Mouse (Mus musculus): ENCODE measurements around the gene Pex26. TPM values are rescaled to one million over a fixed set of nuclear protein-coding genes. Genes with fewer than 3 reads are reported as not detected.

Gene Pex26
- polyA plus RNA-seq (2015; fragmentation: Nextera tagmentation; extraction: Ambion mirVana), result 15.1 and 16.0 TPM in 2 replicates

DNA sequence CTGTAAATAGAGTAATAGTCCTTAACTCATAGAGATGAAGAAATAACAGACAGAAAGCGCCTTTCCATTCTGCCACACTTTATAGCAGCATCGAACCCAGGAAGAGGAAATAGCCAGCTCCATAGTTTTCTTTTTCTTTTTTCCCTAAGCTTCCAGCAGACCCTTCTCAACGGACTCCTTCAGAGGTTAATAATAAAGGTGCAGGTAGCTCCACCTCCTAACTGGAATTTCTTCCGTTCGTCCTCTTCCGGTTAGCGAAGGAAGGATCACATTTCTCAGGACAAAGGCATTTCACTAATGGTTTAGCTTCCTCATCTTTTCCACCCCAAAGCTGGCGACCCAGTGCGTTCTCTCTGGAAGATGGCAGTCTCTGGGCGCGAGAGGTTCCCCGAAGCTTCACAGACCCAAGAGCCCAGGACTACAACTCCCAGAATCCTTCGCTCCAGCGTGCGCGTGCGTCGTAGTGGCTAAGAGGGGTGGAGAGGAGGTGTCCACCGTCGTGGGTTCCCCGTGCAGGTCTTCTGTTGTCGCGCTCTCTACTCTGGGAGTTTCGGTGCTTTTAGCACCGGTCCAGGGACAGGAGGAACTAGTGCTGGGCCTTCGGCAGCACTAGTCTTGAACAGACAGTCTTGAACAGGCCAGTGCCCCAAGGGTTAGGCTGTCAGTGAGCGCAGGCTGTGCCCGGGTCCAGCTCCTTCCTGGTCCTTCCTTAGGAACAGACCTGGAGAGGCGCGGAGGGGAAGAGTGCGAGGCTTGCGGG lies at the start of gene Pex26:
Gene Pex26, plus strand, starts transcription at position 254 of the 760 bp plus-strand sequence.
- WGBS, result 1% methylated on average over 32 of the region's 32 CpGs
- Histone ChIP-seq H3K27me3 (no peaks in the 10 kb centered on the region), H3K4me1 (replicated peaks) (peaks cover 27% of the 10 kb centered on the region), H3K36me3 (peaks cover 18% of the 10 kb centered on the region; the same call in 1 of the 2 replicates), H3K4me2 (peak within 1 kb of the TSS; percentile 91), H3K9ac (peak within 1 kb of the TSS; percentile 76), H3K27ac (replicated peaks) (peak within 1 kb of the TSS; percentile 93), H3K9me3 (no peaks in the 10 kb centered on the region), H3K4me3 (peak within 1 kb of the TSS; percentile 59)
- peak; percentile 93 for ATAC-seq (ENCODE audit: low FRiP score, low read depth)

DNA sequence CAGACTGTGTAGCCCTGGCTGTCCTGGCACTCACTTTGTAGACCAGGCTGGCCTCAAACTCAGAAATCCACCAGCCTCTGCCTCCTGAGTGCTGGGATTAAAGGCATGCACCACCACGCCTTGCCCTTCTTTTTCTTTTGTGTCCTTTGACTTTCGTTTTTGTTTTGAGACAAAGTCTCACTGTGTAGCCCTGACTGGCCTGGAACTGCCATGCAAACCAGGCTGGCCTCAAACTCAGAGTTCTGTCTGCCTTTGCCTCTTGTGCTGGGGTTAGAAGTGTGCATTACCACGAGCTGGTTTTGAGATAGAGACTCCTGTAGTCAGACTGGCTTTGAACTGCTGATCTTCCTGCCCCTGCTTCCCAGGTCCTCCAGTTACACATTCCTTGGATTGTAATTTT lies 49.2 kb upstream of the Pex26 start:
- Histone ChIP-seq H3K4me1 (replicated peaks) (peaks cover 12% of the 10 kb centered on the region), H3K27ac (replicated peaks) (no peak overlapping the region), H3K9me3 (no peaks in the 10 kb centered on the region), H3K4me2 (no peak overlapping the region), H3K27me3 (no peaks in the 10 kb centered on the region), H3K36me3 (no peaks in the 10 kb centered on the region), H3K4me3 (no peak overlapping the region), H3K9ac (no peak overlapping the region)
- 20% methylated on average over 3 of the region's 3 CpGs for WGBS
- ATAC-seq (ENCODE audit: low FRiP score, low read depth), result no peak

DNA sequence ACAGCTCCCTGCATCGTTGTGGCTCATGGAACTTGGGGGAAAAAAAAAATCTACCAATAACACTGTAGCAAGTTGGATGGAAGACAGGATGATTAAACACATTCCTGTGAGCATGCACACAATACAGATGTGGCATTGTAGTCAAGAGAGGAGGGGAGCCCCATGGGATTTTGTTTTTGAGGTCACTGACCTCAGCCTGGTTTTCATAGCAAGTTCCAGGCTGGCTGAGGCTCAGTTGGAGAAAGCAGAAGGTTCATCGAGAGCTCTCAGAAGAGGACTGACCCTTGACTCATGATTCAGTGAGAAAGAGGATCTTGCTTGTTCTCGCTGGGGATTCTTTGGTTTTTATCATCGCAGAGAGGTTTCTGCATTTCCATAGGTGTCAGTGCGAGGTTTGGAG lies 48.6 kb upstream of the Pex26 start:
- Histone ChIP-seq H3K27me3 (no peaks in the 10 kb centered on the region), H3K4me1 (replicated peaks) (peaks cover 10% of the 10 kb centered on the region), H3K27ac (replicated peaks) (no peak overlapping the region), H3K4me3 (no peak overlapping the region), H3K4me2 (no peak overlapping the region), H3K36me3 (no peaks in the 10 kb centered on the region), H3K9me3 (no peaks in the 10 kb centered on the region), H3K9ac (no peak overlapping the region)
- WGBS, result 42% methylated on average over 5 of the region's 5 CpGs
- no peak for ATAC-seq (ENCODE audit: low FRiP score, low read depth)

DNA sequence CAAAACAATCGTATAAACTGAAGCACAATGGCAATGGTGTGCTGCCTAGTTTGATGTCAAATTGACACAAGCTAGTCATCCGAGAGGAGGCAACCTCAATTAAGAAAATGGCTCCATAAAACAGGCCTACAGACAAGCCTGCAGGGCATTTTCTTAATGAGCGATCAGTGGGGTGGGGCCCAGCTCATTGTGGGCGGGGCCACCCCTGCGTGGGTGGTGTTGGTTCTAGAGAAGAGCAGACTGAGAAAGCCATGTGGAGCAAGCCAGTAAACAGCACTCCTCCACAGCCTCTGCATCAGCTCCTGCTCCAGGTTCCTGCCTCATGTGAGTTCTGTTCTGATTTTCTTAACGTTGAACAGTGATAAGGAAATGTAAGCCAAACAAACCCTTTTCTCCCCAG lies 46.2 kb upstream of the Pex26 start:
- no peaks in the 10 kb centered on the region for H3K9me3 ChIP-seq
- no peak overlapping the region for H3K9ac ChIP-seq
- H3K4me3 ChIP-seq, result no peak overlapping the region
- H3K4me2 ChIP-seq, result no peak overlapping the region
- H3K27ac ChIP-seq (replicated peaks), result no peak overlapping the region
- H3K27me3 ChIP-seq, result no peaks in the 10 kb centered on the region
- no peaks in the 10 kb centered on the region for H3K4me1 ChIP-seq (replicated peaks)
- no peaks in the 10 kb centered on the region for H3K36me3 ChIP-seq
- ATAC-seq (ENCODE audit: low FRiP score, low read depth), result no peak
- WGBS, result 54% methylated on average over 6 of the region's 6 CpGs

DNA sequence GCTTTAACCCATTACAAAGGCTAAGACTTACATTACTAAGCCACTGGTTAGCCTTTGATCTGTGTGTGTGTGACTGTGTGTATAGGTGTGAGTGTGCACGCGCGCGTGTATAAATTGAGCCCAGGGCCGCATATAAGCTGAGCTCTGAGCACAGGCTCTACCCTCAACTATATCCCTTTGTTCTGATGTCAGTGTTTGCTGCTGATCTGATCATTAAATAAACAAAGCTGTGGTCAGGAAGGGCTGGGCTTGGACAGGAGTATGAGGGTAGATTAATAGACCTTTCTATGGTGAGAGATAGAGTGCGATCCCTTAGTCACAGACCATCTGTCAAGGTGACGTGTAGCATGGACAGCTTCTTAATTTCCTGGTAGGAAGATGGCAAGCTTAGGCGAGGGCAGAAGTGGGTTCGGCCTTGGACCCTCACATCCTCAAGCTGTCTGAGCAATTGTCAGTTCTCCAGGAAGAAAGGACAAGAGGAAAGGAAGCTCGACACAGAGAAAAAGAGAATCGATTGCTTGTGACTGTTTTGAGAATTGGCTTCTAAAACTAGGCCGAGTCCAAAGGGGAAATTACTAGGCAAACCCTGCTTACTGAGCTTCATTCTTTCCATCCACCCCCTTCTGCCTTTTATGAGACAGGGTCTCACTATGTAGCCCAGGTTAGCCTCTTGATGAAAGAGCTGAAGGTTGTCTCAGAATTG lies 45.0 kb upstream of the Pex26 start:
- Histone ChIP-seq H3K4me3 (no peak overlapping the region), H3K4me2 (no peak overlapping the region), H3K4me1 (replicated peaks) (no peaks in the 10 kb centered on the region), H3K9ac (no peak overlapping the region), H3K27me3 (no peaks in the 10 kb centered on the region), H3K9me3 (no peaks in the 10 kb centered on the region), H3K27ac (replicated peaks) (no peak overlapping the region), H3K36me3 (no peaks in the 10 kb centered on the region)
- WGBS, result 84% methylated on average over 12 of the region's 12 CpGs
- ATAC-seq (ENCODE audit: low FRiP score, low read depth), result no peak

DNA sequence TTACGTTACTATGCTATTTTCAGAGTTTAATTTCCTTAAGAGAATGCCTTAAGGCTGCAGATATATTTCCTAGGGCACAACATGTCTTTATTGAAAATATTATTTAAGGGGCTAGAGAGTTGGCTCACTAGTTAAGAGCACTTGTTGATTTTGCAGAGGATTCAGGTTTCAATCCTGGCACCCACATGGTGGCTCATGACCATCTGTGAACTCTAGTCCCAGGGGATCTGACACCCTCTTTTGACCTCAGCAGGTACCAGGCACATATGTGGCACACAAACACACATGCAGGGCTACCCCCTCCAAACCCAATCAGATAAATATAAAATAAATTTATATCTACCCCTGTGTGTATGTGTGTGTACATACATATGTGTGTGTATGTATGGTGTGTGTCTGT lies 44.2 kb upstream of the Pex26 start:
- peaks cover 4% of the 10 kb centered on the region for H3K4me1 ChIP-seq (replicated peaks)
- H3K36me3 ChIP-seq, result no peaks in the 10 kb centered on the region
- no peak overlapping the region for H3K4me2 ChIP-seq
- no peak overlapping the region for H3K9ac ChIP-seq
- ATAC-seq (ENCODE audit: low FRiP score, low read depth), result no peak
- no peak overlapping the region for H3K27ac ChIP-seq (replicated peaks)
- H3K4me3 ChIP-seq, result no peak overlapping the region
- no peaks in the 10 kb centered on the region for H3K9me3 ChIP-seq
- no peaks in the 10 kb centered on the region for H3K27me3 ChIP-seq
- WGBS, result 77% methylated on average over 1 of the region's 1 CpGs

DNA sequence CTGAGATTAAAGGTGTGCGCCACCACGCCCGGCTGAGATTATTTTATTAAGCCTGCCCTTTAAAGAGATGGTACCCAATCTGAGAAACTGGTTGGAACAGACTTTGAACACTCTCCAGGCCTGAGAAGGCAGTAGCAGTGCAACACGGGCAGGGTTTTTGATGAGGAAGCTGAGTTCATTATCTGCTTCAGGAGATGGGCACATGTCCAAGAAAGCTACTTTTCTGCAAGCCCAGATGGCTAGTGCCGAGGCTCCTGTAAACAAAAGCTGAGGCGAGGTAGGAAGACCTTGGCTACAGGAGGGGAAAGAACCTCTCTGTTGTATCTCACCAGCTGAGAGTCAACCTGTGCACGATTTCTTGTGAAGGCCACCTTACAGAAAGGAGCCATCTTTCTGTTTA lies 41.2 kb upstream of the Pex26 start:
- WGBS, result 79% methylated on average over 7 of the region's 7 CpGs
- H3K9me3 ChIP-seq, result no peaks in the 10 kb centered on the region
- H3K4me1 ChIP-seq (replicated peaks), result peaks cover 11% of the 10 kb centered on the region
- H3K4me3 ChIP-seq, result no peak overlapping the region
- H3K27ac ChIP-seq (replicated peaks), result no peak overlapping the region
- H3K4me2 ChIP-seq, result no peak overlapping the region
- no peak for ATAC-seq (ENCODE audit: low FRiP score, low read depth)
- no peaks in the 10 kb centered on the region for H3K27me3 ChIP-seq
- no peak overlapping the region for H3K9ac ChIP-seq
- H3K36me3 ChIP-seq, result no peaks in the 10 kb centered on the region

DNA sequence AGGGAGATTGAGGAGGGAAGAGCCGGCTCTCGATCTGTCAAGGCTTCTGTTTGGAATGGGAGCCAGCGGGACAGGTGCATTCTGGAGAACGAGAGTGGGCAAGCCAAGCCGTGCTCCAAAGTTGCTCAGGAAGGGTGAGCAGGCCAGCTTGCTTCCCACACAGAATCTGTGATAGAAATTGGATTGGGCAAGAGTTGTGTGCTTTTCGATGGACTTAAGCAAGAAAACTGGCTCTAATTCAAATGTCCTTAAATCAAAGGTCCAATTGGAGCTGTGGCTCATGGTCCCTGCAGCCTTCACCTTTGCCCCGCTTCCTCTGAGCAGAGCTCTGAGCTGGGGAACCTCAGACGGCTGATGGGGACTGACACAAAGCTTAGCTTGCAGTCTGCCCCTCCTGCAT lies 40.0 kb upstream of the Pex26 start:
- Histone ChIP-seq H3K4me1 (replicated peaks) (peaks cover 11% of the 10 kb centered on the region), H3K4me2 (no peak overlapping the region), H3K36me3 (no peaks in the 10 kb centered on the region), H3K4me3 (no peak overlapping the region), H3K9ac (no peak overlapping the region), H3K9me3 (no peaks in the 10 kb centered on the region), H3K27me3 (no peaks in the 10 kb centered on the region), H3K27ac (replicated peaks) (no peak overlapping the region)
- no peak for ATAC-seq (ENCODE audit: low FRiP score, low read depth)
- 91% methylated on average over 8 of the region's 8 CpGs for WGBS

DNA sequence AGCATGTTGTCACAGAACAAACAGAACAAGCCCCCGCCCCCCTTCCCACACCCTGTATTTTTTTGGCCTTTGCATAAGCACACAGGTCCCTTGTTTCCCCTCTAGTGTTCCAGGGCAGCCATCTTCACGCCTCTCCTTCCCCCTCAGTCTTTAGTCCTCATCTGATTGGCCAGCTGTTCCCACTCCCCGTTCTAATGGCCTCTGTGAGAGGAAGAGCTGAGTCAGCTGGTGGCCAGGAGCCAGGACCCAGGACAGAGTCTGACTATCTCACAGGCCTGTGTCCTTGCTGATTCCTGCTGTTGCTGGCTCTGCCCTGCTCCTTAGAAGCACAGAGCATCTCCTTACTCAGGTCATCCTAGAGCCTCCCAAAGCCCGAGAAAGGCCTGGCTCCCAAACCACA lies 39.4 kb upstream of the Pex26 start:
- Histone ChIP-seq H3K27ac (replicated peaks) (no peak overlapping the region), H3K27me3 (no peaks in the 10 kb centered on the region), H3K9me3 (no peaks in the 10 kb centered on the region), H3K4me1 (replicated peaks) (peaks cover 11% of the 10 kb centered on the region), H3K4me3 (no peak overlapping the region), H3K4me2 (no peak overlapping the region), H3K36me3 (no peaks in the 10 kb centered on the region), H3K9ac (no peak overlapping the region)
- WGBS, result 55% methylated on average over 4 of the region's 4 CpGs
- peak; percentile 66 for ATAC-seq (ENCODE audit: low FRiP score, low read depth)

DNA sequence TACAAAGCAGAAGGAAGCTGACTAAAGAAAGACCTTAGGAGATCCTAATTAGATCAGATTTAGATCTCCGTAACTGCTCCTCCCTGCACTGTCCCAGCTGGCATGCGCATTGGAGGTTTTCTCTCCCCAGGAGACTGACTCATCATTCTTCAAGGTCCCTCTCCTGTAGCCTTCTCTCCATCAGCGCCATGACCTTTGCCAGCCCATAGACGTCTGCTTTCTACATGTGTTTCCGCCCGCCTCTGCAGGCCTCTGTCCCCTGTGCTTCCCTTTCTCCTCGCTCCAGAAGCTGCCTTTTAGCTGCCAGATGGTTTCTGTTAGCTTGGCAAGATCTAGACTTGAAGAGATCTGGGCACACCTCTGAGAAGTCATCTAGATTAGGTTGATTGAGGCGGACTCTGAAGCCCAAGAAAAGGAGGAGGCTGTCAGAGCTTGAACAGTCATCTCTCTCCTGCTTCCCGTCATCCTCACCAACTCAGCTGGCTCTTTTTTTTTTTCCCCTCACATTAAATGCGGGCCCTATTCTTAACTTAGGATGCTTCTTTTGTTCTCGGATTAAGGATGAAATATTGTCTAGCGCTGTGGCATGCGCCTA lies 38.4 kb upstream of the Pex26 start:
- Histone ChIP-seq H3K9ac (no peak overlapping the region), H3K27me3 (no peaks in the 10 kb centered on the region), H3K36me3 (no peaks in the 10 kb centered on the region), H3K9me3 (no peaks in the 10 kb centered on the region), H3K4me2 (no peak overlapping the region), H3K4me3 (no peak overlapping the region), H3K27ac (replicated peaks) (no peak overlapping the region; the same call in 1 of the 2 replicates), H3K4me1 (replicated peaks) (peaks cover 11% of the 10 kb centered on the region)
- ATAC-seq (ENCODE audit: low FRiP score, low read depth), result no peak
- 49% methylated on average over 13 of the region's 13 CpGs for WGBS

DNA sequence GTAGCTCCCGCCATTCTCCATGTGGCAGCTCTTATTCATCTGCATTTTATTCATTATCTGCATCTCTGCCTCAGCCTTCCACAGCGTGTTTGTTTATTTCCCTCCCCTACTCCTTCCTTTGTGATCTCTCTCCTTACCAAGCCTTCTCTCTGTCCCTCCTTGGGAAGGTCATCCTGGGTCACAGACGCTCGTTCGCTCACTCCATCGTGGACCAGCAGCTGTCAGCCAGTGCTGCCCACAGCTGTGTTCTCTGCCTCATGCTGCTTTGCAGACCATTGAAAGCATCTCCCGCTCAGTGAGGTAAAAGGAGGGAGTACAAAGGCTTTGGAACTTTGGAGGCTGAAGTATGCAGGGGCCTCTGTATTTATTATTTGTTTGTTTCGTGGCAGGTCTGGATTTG lies 37.6 kb upstream of the Pex26 start:
- no peak for ATAC-seq (ENCODE audit: low FRiP score, low read depth)
- no peaks in the 10 kb centered on the region for H3K36me3 ChIP-seq
- no peak overlapping the region for H3K4me3 ChIP-seq
- H3K4me1 ChIP-seq (replicated peaks), result peaks cover 11% of the 10 kb centered on the region
- H3K4me2 ChIP-seq, result no peak overlapping the region
- no peak overlapping the region for H3K27ac ChIP-seq (replicated peaks)
- WGBS, result 19% methylated on average over 8 of the region's 8 CpGs
- no peaks in the 10 kb centered on the region for H3K9me3 ChIP-seq
- H3K9ac ChIP-seq, result no peak overlapping the region
- H3K27me3 ChIP-seq, result no peaks in the 10 kb centered on the region

DNA sequence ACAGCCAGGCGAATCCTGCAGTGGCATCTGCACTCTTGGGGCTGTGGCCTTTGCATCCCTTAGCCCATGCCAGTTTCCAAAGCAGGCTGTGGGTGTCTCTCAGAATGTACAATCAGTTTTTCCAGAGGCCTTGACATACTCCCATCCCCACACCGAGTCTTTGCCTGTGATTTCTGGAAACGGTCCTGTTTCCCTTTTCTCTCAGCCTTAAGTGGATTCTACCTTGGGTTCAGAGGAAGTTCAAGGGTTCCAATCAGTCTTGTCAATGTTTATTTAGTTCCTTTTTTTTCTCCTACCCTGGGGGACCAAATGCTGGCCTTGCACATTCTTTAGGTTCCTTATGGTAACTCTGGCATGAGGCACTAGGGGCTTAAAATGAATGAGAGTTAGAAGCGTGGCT lies 36.7 kb upstream of the Pex26 start:
- peaks cover 11% of the 10 kb centered on the region for H3K4me1 ChIP-seq (replicated peaks)
- no peaks in the 10 kb centered on the region for H3K9me3 ChIP-seq
- H3K27me3 ChIP-seq, result no peaks in the 10 kb centered on the region
- 46% methylated on average over 4 of the region's 4 CpGs for WGBS
- H3K36me3 ChIP-seq, result no peaks in the 10 kb centered on the region
- ATAC-seq (ENCODE audit: low FRiP score, low read depth), result no peak
- H3K27ac ChIP-seq (replicated peaks), result no peak overlapping the region
- H3K4me2 ChIP-seq, result no peak overlapping the region
- H3K9ac ChIP-seq, result no peak overlapping the region
- H3K4me3 ChIP-seq, result no peak overlapping the region
